Mouse (Mus musculus) kidney, adult 2 months (tissue): ENCODE measurements around the gene Ppp1r1b. TPM values are rescaled to one million over a fixed set of nuclear protein-coding genes. Genes with fewer than 3 reads are reported as not detected.

Experiments used
- DNase-seq: peaks from one replicate; pipeline ENCODE4 v3.0.0; 2021
- H3K27ac ChIP-seq: fragments of 200-500 bp; 2 replicates; pipeline ENCODE4 v1.5.1; 2012; ENCODE audit warnings: low read depth, low read length, control low read depth, inconsistent platforms; ENCODE audit not compliant: insufficient read depth
- H3K27me3 ChIP-seq: fragments of 200-500 bp; replicated peaks from 2 replicates; pipeline ENCODE4 v1.6.1; 2012; ENCODE audit warnings: mild to moderate bottlenecking, moderate library complexity, low read length, inconsistent platforms; ENCODE audit not compliant: control insufficient read depth, insufficient read depth
- H3K36me3 ChIP-seq: fragments of 200-500 bp; 2 replicates; pipeline ENCODE4 v1.6.1; 2012; ENCODE audit warnings: mild to moderate bottlenecking, moderate library complexity, low read length, inconsistent platforms; ENCODE audit not compliant: control insufficient read depth, insufficient read depth
- H3K4me1 ChIP-seq: fragments of 200-500 bp; 2 replicates; pipeline ENCODE4 v1.6.1; 2011; ENCODE audit warnings: low read length; ENCODE audit not compliant: control insufficient read depth, insufficient read depth
- H3K4me3 ChIP-seq: fragments of 200-500 bp; 2 replicates; pipeline ENCODE4 v1.5.1; 2011; ENCODE audit warnings: mild to moderate bottlenecking, low read depth, low read length, control low read depth; ENCODE audit not compliant: insufficient read depth
- CTCF ChIP-seq: fragments of 200-500 bp; conservative IDR thresholded peaks from 2 replicates; pipeline ENCODE4 v1.5.1; 2011; ENCODE audit warnings: low read depth, mild to moderate bottlenecking, control low read depth, low read length, moderate library complexity, mixed read lengths; ENCODE audit not compliant: insufficient read depth, insufficient read length
- POLR2A ChIP-seq: fragments of 200-500 bp; IDR thresholded peaks from one replicate; pipeline ENCODE4 v1.6.1; 2011; ENCODE audit warnings: low read depth, low read length, control low read depth
- WGBS: fragments of 180-500 bp; shearing (Covaris S2); methylation state at CpG from one replicate; pipeline ENCODE4 v1.1.7; 2018; 5-methylcytosine and 5-hydroxymethylcytosine counted together
- polyA plus RNA-seq: library from polyadenylated mRNA; depleted of rRNA; stranded (reverse); fragments of >200 nt; gene quantifications from 2 replicates; pipeline ENCODE4 v1.2.3, GENCODE M21; 2012

Gene Ppp1r1b
- polyA plus RNA-seq, 1 experiment = 94.6 TPM

GRCm38 (mm10) chr11:98358161-98359083, 10.2 kb downstream of the Ppp1r1b start, which contains the start of gene Stard3:
Gene Stard3, plus strand, starts transcription at chr11:98358368.
- Histone ChIP-seq H3K4me3 (peak within 1 kb of the TSS; percentile 91), H3K27ac (peak within 1 kb of the TSS; percentile 93), H3K36me3 (no peaks in the 10 kb centered on the region), H3K4me1 (peaks cover 7% of the 10 kb centered on the region), H3K27me3 (no peaks in the 10 kb centered on the region)
- DNase-seq = peak; percentile 96
- TF ChIP-seq CTCF (no peak), POLR2A (no peak)
- under 1% methylated on average over 60 of the region's 60 CpGs for WGBS

DNA sequence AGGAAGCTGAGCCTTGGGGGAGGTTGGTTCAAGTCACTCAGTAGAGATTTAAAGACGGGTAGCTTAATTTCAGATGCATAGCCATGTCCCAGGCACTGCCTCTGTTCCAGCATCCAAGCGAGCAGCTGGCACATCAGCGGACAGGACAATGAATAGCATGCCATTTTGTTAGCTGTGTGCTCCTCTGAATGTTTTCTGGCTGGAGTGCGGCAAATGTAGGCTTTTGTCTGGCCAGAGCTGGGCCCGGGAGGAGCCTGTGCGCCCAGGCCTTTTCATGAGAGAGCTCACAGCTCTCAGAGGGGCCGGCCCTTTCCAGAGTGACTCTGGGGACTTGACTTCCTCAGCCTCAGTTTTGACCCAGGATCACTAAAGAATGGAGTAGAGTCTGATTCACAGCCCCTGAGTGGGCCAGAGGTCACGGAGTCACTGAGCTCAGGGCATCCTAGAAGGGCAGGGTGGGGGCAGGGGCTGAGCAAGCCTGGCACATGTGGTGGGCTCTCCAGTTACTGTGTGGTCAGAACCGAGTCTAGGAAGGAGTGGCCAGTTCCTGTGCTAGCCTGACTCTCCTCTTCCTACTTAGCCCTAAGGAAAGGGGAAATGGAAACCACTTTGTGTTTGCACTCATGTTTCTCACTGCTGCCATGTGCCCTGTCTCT, 12.8 kb downstream of the Ppp1r1b start:
- H3K36me3 ChIP-seq = no peaks in the 10 kb centered on the region

DNA sequence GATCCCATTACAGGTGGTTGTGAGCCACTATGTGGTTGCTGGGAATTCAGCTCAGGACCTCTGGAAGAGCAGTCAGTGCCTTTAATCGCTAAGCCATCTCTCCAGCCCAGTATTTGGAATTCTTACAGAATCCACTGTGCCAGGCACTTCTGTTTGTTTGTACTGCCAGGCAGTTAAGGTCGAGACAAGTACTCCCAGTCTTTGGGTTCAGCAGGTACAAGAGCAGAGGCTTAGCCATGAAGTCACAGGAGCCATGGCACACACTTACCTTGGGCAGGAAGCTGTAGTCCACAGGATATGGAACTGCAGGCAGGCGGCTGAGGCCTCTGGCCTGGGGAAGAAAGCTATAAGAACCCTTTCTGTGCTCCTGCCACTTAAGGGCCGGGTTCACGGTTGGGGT, 15.6 kb downstream of the Ppp1r1b start:
- Histone ChIP-seq H3K27ac (no peak overlapping the region), H3K4me3 (no peak overlapping the region), H3K27me3 (no peaks in the 10 kb centered on the region), H3K36me3 (no peaks in the 10 kb centered on the region), H3K4me1 (peaks cover 4% of the 10 kb centered on the region)
- no peak for TF ChIP-seq POLR2A
- no peak for TF ChIP-seq CTCF
- WGBS = 61% methylated on average over 5 of the region's 5 CpGs
- peak; percentile 38 for DNase-seq

More for the DNA sequence above, 12.8 kb downstream of the Ppp1r1b start:
- no peak overlapping the region for H3K4me3 ChIP-seq
- H3K4me1 ChIP-seq = peaks cover 7% of the 10 kb centered on the region
- DNase-seq = no peak
- 57% methylated on average over 9 of the region's 9 CpGs for WGBS
- no peak overlapping the region for H3K27ac ChIP-seq
- TF ChIP-seq POLR2A (no peak), CTCF (no peak)
- H3K27me3 ChIP-seq = no peaks in the 10 kb centered on the region

GRCm38 (mm10) chr11:98364410-98364809, 16.2 kb downstream of the Ppp1r1b start:
- no peaks in the 10 kb centered on the region for H3K27me3 ChIP-seq
- TF ChIP-seq CTCF = no peak
- TF ChIP-seq POLR2A = no peak
- no peak for DNase-seq
- H3K36me3 ChIP-seq = no peaks in the 10 kb centered on the region
- H3K4me1 ChIP-seq = peaks cover 4% of the 10 kb centered on the region
- no peak overlapping the region for H3K4me3 ChIP-seq
- 89% methylated on average over 5 of the region's 5 CpGs for WGBS
- H3K27ac ChIP-seq = no peak overlapping the region

DNA sequence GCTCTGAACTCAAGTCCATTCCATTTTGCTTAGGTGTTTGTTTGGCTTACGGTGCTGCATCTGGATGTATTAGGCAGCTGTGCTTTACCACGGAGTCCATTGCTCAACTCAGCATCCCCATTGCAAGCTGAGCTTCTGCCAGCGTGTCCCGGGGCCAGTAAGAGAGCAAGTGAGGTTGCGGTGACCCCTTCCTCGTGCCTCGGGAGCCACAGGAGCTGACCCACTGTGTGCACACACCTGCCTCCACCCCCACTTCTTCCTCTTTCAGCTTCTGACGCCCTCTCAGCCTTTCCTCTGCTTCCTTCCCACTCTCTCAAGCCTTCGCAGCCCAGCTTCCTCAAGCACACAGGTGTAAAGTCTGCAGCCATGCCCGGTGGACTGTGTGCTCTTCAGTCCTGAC, 18.1 kb downstream of the Ppp1r1b start:
- H3K27me3 ChIP-seq = no peaks in the 10 kb centered on the region
- DNase-seq = no peak
- 78% methylated on average over 10 of the region's 10 CpGs for WGBS
- H3K4me3 ChIP-seq = no peak overlapping the region
- no peaks in the 10 kb centered on the region for H3K36me3 ChIP-seq
- TF ChIP-seq CTCF (no peak), POLR2A (no peak)
- no peak overlapping the region for H3K27ac ChIP-seq
- peaks cover 4% of the 10 kb centered on the region for H3K4me1 ChIP-seq

GRCm38 (mm10) chr11:98367171-98367862, 19.1 kb downstream of the Ppp1r1b start:
- Histone ChIP-seq H3K4me3 (no peak overlapping the region), H3K4me1 (peaks cover 4% of the 10 kb centered on the region), H3K36me3 (no peaks in the 10 kb centered on the region), H3K27ac (no peak overlapping the region), H3K27me3 (no peaks in the 10 kb centered on the region)
- TF ChIP-seq CTCF = no peak
- TF ChIP-seq POLR2A = no peak
- 53% methylated on average over 10 of the region's 10 CpGs for WGBS
- DNase-seq = no peak

DNA sequence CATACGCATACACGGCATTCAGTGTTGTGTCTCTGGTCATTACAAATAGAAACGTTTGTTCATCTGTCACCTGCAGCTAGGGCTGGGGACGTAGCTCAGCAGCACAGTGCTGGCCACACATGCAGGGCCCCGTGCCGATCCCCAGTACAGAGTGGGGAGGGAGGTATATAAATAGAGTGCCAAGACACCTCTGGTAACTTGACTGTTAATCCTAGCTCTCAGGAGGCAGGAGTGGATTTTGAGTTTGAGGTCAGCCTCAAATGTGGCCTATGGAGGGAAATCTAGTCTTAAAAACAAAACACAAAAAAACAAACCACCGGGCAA, 19.6 kb downstream of the Ppp1r1b start:
- no peaks in the 10 kb centered on the region for H3K36me3 ChIP-seq
- WGBS = 64% methylated on average over 7 of the region's 7 CpGs
- no peak overlapping the region for H3K27ac ChIP-seq
- DNase-seq = no peak
- H3K27me3 ChIP-seq = no peaks in the 10 kb centered on the region
- H3K4me3 ChIP-seq = no peak overlapping the region
- H3K4me1 ChIP-seq = peaks cover 4% of the 10 kb centered on the region
- TF ChIP-seq CTCF (no peak), POLR2A (no peak)
